Mouse (Mus musculus) kidney, postnatal 0 days (tissue): ENCODE results near the gene Bicra. TPM values are rescaled to one million over a fixed set of nuclear protein-coding genes. Genes with fewer than 3 reads are reported as not detected.

Experiments
- ATAC-seq: fragments of 200-750 bp; cut with Nextera tagmentation; replicated peaks from 2 replicates; pipeline ENCODE4 v1.8.0; 2017; ENCODE audit warnings: low read depth, moderate number of reproducible peaks, moderate TSS enrichment, moderate library complexity; ENCODE audit not compliant: low FRiP score
- DNase-seq: peaks from one replicate; pipeline ENCODE4 v3.0.0-alpha.2; 2016; ENCODE audit warnings: low spot score
- H3K27ac ChIP-seq: fragments of 300-500 bp; sonication (generic); 2 replicates; pipeline ENCODE4 v1.5.1; 2014; ENCODE audit warnings: mild to moderate bottlenecking
- H3K27me3 ChIP-seq: fragments of 300-500 bp; sonication (generic); 2 replicates; pipeline ENCODE4 v1.6.1; 2014; ENCODE audit warnings: low read length, mixed read lengths; ENCODE audit not compliant: insufficient read depth
- H3K36me3 ChIP-seq: fragments of 300-500 bp; sonication (generic); 2 replicates; pipeline ENCODE4 v1.6.1; 2014; ENCODE audit warnings: low read length, mixed read lengths; ENCODE audit not compliant: insufficient read depth
- H3K4me1 ChIP-seq: fragments of 300-500 bp; sonication (generic); replicated peaks from 2 replicates; pipeline ENCODE4 v1.6.1; 2014; ENCODE audit warnings: antibody characterized with exemption, low read length, mixed read lengths; ENCODE audit not compliant: insufficient read depth
- H3K4me2 ChIP-seq: fragments of 300-500 bp; sonication (generic); 2 replicates; pipeline ENCODE4 v1.6.1; 2014; ENCODE audit warnings: mild to moderate bottlenecking, low read length, moderate library complexity, mixed read lengths
- H3K4me3 ChIP-seq: fragments of 300-500 bp; sonication (generic); replicated peaks from 2 replicates; pipeline ENCODE4 v1.5.1; 2014; ENCODE audit warnings: low read depth, low read length
- H3K9ac ChIP-seq: fragments of 300-500 bp; sonication (generic); 2 replicates; pipeline ENCODE4 v1.6.1; 2014; ENCODE audit warnings: low read depth, low read length
- H3K9me3 ChIP-seq: fragments of 300-500 bp; sonication (generic); replicated peaks from 2 replicates; pipeline ENCODE4 v1.6.1; 2016; ENCODE audit warnings: low read length, inconsistent platforms, mixed read lengths
- CTCF ChIP-seq: IDR thresholded peaks from 2 replicates; pipeline ENCODE4 v1.5.1; 2016; ENCODE audit warnings: antibody characterized with exemption, low read depth, mild to moderate bottlenecking, moderate library complexity
- WGBS: fragments of 180-500 bp; shearing (Covaris S2); extraction: QIAGEN DNeasy Blood & Tissue Kit; methylation state at CpG from one replicate; pipeline ENCODE4 v1.1.7; 2014; 5-methylcytosine and 5-hydroxymethylcytosine counted together
- polyA plus RNA-seq: library from polyadenylated mRNA; unstranded; fragments of >200 nt; fragmentation: Nextera tagmentation; extraction: Ambion mirVana; gene quantifications from 2 replicates; pipeline ENCODE4 v1.2.1, GENCODE M21; 2015

Bicra gene
- polyA plus RNA-seq, 1 experiment from 2014 or later: 3.3 TPM

GRCm38 (mm10) chr7:15954436-15954835 lies 93.3 kb downstream of the Bicra start:
- H3K9me3 ChIP-seq: no peaks in the 10 kb centered on the region
- no peaks in the 10 kb centered on the region for H3K27me3 ChIP-seq
- H3K4me3 ChIP-seq: no peak overlapping the region
- TF ChIP-seq CTCF: no peak
- no peak overlapping the region for H3K27ac ChIP-seq
- no peak for ATAC-seq
- WGBS: 92% methylated on average over 7 of the region's 7 CpGs
- H3K4me1 ChIP-seq: 0 out of 2 replicates have a peak, but pooled peaks cover 5% of the 10 kb centered on the region
- H3K36me3 ChIP-seq: 0 out of 2 replicates have a peak, but pooled peaks cover 7% of the 10 kb centered on the region
- no peak for DNase-seq
- H3K9ac ChIP-seq: no peak overlapping the region
- H3K4me2 ChIP-seq: no peak overlapping the region

- no peak overlapping the region for H3K4me3 ChIP-seq
- 0 out of 2 replicates have a peak, but pooled peaks cover 5% of the 10 kb centered on the region for H3K4me1 ChIP-seq
- H3K9me3 ChIP-seq: no peaks in the 10 kb centered on the region
- H3K9ac ChIP-seq: no peak overlapping the region
- ATAC-seq (no peak), DNase-seq (no peak)
- H3K36me3 ChIP-seq: 0 out of 2 replicates have a peak, but pooled peaks cover 7% of the 10 kb centered on the region
- no peak overlapping the region for H3K4me2 ChIP-seq
- peak; percentile 53; the same call in 1 of the 2 replicates for TF ChIP-seq CTCF
- H3K27me3 ChIP-seq: no peaks in the 10 kb centered on the region
- WGBS: 88% methylated on average over 13 of the region's 13 CpGs
- no peak overlapping the region for H3K27ac ChIP-seq
These were observed 94.2 kb downstream of the Bicra start for GRCm38 (mm10) chr7:15953307-15954074.

- no peaks in the 10 kb centered on the region for H3K9me3 ChIP-seq
- H3K27ac ChIP-seq: no peak overlapping the region
- no peak for DNase-seq
- no peak overlapping the region for H3K4me3 ChIP-seq
- 0 out of 2 replicates have a peak, but pooled peaks cover 7% of the 10 kb centered on the region for H3K36me3 ChIP-seq
- WGBS: 71% methylated on average over 3 of the region's 3 CpGs
- H3K4me1 ChIP-seq: peaks cover 5% of the 10 kb centered on the region; the same call in 1 of the 2 replicates
- ATAC-seq: no peak
- H3K27me3 ChIP-seq: no peaks in the 10 kb centered on the region
- TF ChIP-seq CTCF: no peak
- H3K9ac ChIP-seq: no peak overlapping the region
- no peak overlapping the region for H3K4me2 ChIP-seq
These were observed 95.3 kb downstream of the Bicra start for GRCm38 (mm10) chr7:15952416-15952815.

- Histone ChIP-seq H3K27ac (no peak overlapping the region), H3K4me1 (peaks cover 2% of the 10 kb centered on the region), H3K4me3 (no peak overlapping the region), H3K9me3 (no peaks in the 10 kb centered on the region), H3K27me3 (no peaks in the 10 kb centered on the region), H3K9ac (no peak overlapping the region), H3K4me2 (no peak overlapping the region), H3K36me3 (0 out of 2 replicates have a peak, but pooled peaks cover 4% of the 10 kb centered on the region)
- no peak for ATAC-seq
- DNase-seq: no peak
- 88% methylated on average over 15 of the region's 15 CpGs for WGBS
- TF ChIP-seq CTCF: no peak
These were observed 97.7 kb downstream of the Bicra start for GRCm38 (mm10) chr7:15950008-15950407.

DNA sequence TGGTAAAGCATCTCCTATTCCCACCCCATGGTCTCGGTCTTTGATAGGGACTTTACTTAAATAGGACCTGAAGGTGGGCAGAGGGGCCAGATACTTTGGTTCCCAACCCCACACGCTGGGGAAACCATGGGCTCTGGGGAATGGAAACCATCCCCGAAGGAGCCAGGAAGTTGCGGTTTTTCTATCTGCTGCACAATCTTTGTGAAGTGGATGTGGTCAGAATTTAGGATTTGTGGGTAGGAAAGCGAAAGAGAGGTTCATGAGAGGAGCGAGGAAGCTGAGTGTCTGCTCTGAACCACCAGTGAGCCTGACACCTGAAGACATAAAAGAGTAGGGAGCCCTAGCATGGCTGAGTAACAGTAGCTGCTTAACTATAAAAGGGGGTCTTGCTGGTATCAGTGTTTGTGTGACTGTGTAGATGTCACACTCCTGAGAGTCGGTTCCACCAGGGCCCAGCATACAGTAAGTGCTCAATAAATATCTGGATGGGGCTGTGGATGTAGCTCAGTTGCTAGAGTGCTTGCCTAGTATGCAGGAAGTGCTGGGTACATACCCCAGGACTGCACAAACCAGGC lies 98.4 kb downstream of the Bicra start:
- Histone ChIP-seq H3K4me2 (peak overlapping the region; percentile 44; the same call in 1 of the 2 replicates), H3K27me3 (no peaks in the 10 kb centered on the region), H3K4me3 (no peak overlapping the region), H3K27ac (no peak overlapping the region; the same call in 1 of the 2 replicates), H3K4me1 (no peaks in the 10 kb centered on the region; the same call in none of the 2 replicates), H3K36me3 (0 out of 2 replicates have a peak, but pooled peaks cover 5% of the 10 kb centered on the region), H3K9me3 (no peaks in the 10 kb centered on the region), H3K9ac (no peak overlapping the region)
- TF ChIP-seq CTCF: no peak
- ATAC-seq (no peak), DNase-seq (no peak)
- 75% methylated on average over 7 of the region's 7 CpGs for WGBS

DNA sequence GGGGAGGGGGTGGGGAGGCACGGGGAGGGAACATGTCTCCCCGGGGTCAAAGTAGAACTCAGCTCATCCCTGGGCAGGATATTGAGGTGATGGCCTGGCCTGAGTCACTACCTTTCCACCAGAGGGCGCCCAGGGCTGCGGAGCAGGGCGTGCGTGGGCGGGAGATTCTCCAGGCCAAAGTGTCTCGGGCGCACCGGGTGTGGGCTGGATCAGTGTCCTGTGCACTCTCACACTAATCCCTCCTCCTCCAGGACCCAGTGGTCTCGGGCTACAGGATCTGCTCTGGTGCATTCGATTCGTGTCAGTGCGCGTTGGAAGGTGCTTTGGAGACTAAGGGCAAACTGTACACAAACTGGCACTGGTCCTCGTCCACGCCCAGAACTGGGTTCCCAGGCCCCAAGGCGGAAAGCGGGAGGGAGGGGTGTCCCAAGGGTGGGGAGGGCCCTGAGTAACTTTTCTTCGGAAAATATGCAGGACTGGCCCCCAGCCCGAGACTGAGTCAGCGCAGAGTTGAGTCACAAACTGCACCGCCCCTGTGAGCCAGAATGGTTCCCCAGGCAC lies 99.3 kb downstream of the Bicra start:
- ATAC-seq: peak; percentile 87
- Histone ChIP-seq H3K4me3 (peak overlapping the region; percentile 1; the same call in 1 of the 2 replicates), H3K4me2 (peak overlapping the region; percentile 44), H3K9ac (no peak overlapping the region), H3K27ac (0 out of 2 replicates have a peak overlapping the region, but pooled peaks have one; percentile 8), H3K36me3 (peaks cover 13% of the 10 kb centered on the region), H3K4me1 (no peaks in the 10 kb centered on the region; the same call in none of the 2 replicates), H3K9me3 (no peaks in the 10 kb centered on the region), H3K27me3 (no peaks in the 10 kb centered on the region)
- peak; percentile 89 for TF ChIP-seq CTCF
- 2% methylated on average over 23 of the region's 23 CpGs for WGBS
- peak; percentile 95 for DNase-seq
